Mouse (Mus musculus) testis, adult 2 months (tissue): ENCODE results near the gene Thegl.

Experiments
- CTCF ChIP-seq: fragments of 200-500 bp; IDR thresholded peaks from 2 replicates; pipeline ENCODE4 v1.5.1; 2012; ENCODE audit warnings: low read depth, mild to moderate bottlenecking, inconsistent platforms, low read length, moderate library complexity; ENCODE audit not compliant: control insufficient read depth, insufficient read depth, insufficient replicate concordance
- POLR2A ChIP-seq: fragments of 200-500 bp; IDR thresholded peaks from 2 replicates; pipeline ENCODE4 v1.6.1; 2012; ENCODE audit warnings: low read depth, mild to moderate bottlenecking, inconsistent platforms, low read length, moderate library complexity; ENCODE audit not compliant: control insufficient read depth

DNA sequence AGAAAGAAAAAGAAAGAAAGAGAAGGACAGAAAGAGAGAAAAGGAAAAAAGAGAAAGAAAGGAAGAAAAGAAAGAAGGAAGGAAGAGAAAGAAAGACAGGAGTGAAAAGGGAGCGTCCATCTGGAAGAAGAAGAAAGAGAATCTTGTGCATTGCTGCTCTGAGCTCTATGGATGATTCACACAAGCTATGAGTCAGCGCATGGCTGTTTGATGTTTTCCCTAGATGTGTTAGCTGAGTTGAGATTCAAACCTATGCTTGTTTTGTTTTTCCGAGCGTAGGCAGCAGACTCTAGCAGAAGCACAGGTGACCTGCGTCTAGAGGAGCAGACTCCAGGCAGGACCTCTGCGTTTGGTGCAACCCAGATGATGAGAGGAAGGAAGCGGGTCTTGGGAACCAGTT is 66.9 kb downstream of the Thegl start:
- TF ChIP-seq CTCF (no peak), POLR2A (no peak)
